ENCODE assay signal across 8 mouse cellular contexts in the genomic region with DNA sequence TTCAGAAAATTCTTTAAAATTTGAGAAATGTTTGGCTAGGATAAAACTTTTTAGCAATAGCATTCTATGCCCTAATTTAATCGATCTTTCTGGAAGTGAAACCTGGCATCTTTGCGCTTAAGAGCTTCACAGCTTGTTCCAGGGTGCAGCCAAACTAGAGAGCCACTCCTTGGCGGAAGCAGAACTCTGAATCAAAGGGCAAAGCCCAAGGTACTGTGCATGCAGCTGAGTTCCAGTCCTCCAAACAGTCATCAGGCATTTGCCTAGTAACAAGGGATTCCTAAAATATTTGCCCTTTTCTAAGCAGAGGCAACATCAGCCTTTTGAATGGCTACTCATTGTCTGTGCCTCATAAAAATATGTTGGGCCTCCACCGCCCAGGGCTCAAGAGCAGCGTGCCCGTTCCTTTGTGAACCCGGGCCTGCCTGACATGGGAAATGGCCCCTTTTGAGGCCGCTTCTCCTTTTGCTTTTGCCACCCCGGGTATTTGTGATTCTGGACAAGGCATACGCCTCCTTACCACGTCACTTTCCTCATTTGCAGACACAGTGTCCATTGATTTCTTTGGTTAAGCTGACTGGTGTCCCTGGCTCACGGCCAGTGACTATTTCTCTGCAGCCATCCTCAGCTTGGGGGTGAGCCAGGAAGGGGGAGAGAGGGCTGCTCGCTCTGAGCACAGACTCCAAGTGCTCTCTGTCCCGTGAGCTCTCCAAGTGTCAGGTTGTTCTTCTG.
DNase-seq lines count a peak whose midpoint lies in the region; ATAC-seq lines count a peak whose summit lies in the region.

No protein-coding gene starts in this region.

- WGBS in embryonic facial prominence, embryonic 10.5 days: 67% methylated on average over 14 of the region's 14 CpGs
- 58% methylated on average over 14 of the region's 14 CpGs for WGBS in intestine, embryonic 16.5 days

- peak overlapping the region; percentile 3; the same call in 1 of the 2 replicates for H3K27ac ChIP-seq in embryonic facial prominence, embryonic 10.5 days (replicated peaks)
- H3K27ac ChIP-seq in intestine, embryonic 16.5 days (ENCODE audit: low read length): no peak overlapping the region

- intact Hi-C loops in left cerebral cortex, postnatal 36 days (cut with DNase I): loop anchor here (10.0 kb wide), 1 partner anchor 177 kb away; no protein-coding TSS in a partner anchor

- H3K4me3 ChIP-seq in embryonic facial prominence, embryonic 10.5 days: no peak overlapping the region
- H3K4me3 ChIP-seq in intestine, embryonic 16.5 days (ENCODE audit: low read length): no peak overlapping the region

- peaks cover 38% of the 10 kb centered on the region for H3K27me3 ChIP-seq in embryonic facial prominence, embryonic 10.5 days (replicated peaks; ENCODE audit: low read depth, poor library complexity, severe bottlenecking)
- H3K27me3 ChIP-seq in intestine, embryonic 16.5 days (replicated peaks; ENCODE audit: control insufficient read depth, insufficient read depth, low read length): peaks cover 15% of the 10 kb centered on the region

- no peak overlapping the region for H3K4me2 ChIP-seq in intestine, embryonic 16.5 days (ENCODE audit: low read depth, low read length)

- no peaks in the 10 kb centered on the region for H3K9me3 ChIP-seq in embryonic facial prominence, embryonic 10.5 days
- no peaks in the 10 kb centered on the region for H3K9me3 ChIP-seq in intestine, embryonic 16.5 days (ENCODE audit: control insufficient read depth, low read length)

- peaks cover 23% of the 10 kb centered on the region for H3K4me1 ChIP-seq in embryonic facial prominence, embryonic 10.5 days
- H3K4me1 ChIP-seq in intestine, embryonic 16.5 days (ENCODE audit: control insufficient read depth, insufficient read depth, low read length): peaks cover 6% of the 10 kb centered on the region

- ATAC-seq in intestine, embryonic 16.5 days: peak; percentile 55
- ATAC-seq in CD4-positive, CD25-positive, alpha-beta regulatory T cell, adult 4 months: no peak

- H3K36me3 ChIP-seq in embryonic facial prominence, embryonic 10.5 days (replicated peaks): no peaks in the 10 kb centered on the region
- H3K36me3 ChIP-seq in intestine, embryonic 16.5 days (ENCODE audit: control insufficient read depth, insufficient read depth, low read length): no peaks in the 10 kb centered on the region

- peak; percentile 19 for DNase-seq in MN1 (ENCODE audit: low spot score)
- DNase-seq in Muller cell, postnatal 12 days (ENCODE audit: inconsistent ontology term): peak; percentile 96
- DNase-seq in embryonic facial prominence, embryonic 10.5 days (ENCODE audit: low spot score): peak; percentile 18
- DNase-seq in left cerebral cortex, postnatal 36 days (ENCODE audit: low spot score in 2 of 2): peak; percentile 47 to 49
- peak; percentile 91 to 93 for DNase-seq in right cerebral cortex, postnatal 10 days (ENCODE audit: low spot score in 2 of 2)
- no peak for DNase-seq in urinary bladder, adult 18-20 months (ENCODE audit: low spot score in 2 of 2)

- H3K9ac ChIP-seq in intestine, embryonic 16.5 days (ENCODE audit: low read depth, low read length): no peak overlapping the region

Comparison
In these comparisons a context has a peak if more than half of its experiments do, and no peak if none do; other contexts are left out.
1. DNase-seq: peak in MN1 (single experiment), Muller cell, postnatal 12 days (single experiment), embryonic facial prominence, embryonic 10.5 days (single experiment), left cerebral cortex, postnatal 36 days (2 of 2) and right cerebral cortex, postnatal 10 days (2 of 2); none in urinary bladder, adult 18-20 months (0 of 2).